Mouse (Mus musculus) telencephalon, adult 2 months (tissue): ENCODE measurements around the gene Dnah17.

Experiments
- DNase-seq: peaks from one replicate; pipeline ENCODE4 v3.0.0-alpha.2; 2011; ENCODE audit warnings: low read depth, low spot score

Dnah17 gene

DNA sequence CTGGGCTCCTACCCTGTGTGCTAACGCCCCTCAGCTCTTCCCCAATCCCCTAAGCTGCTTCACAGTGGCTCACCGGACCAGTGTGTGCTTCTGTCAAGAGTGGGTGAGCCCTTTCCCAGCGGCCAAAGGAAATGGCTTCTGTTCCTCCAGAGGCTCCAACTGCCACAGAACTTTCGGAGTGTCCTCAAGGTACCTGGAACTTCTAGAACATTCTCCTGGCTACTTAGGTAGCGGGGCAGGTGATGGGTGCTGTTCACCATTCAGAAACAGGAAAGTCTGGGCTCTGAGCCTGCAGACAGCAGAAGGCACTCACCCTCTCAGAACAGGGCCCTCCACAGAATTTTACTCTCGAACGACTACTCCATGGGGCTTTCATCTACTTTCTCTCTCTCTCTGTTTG, at the start of gene Dnah17:
Gene Dnah17 (minus strand): TSS at position 101 of the 400 bp plus-strand sequence.
- DNase-seq: no peak

GRCm38 (mm10) chr11:118180199-118180598, 49.8 kb upstream of the Dnah17 start:
- DNase-seq: no peak

DNA sequence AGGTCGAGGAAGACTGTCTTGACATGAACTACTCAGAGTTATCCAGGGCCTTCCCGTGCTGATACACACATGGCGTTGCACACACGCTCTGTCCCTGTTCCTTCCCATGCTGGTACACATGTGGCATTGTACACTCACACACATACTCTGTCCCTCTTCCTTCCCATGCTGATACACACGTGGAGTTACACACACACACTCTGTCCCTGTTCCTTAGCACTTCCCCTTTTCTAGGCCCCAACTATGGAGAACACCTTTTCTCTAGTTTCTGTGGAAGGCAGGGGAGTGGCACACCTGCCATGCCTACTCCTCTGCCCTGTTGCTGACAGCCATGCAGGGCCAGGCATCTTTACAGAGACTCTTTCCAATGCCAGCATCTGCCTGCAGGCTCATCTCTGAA, 47.8 kb upstream of the Dnah17 start:
- no peak for DNase-seq

- DNase-seq: no peak
Measured at GRCm38 (mm10) chr11:118174752-118175151, 44.3 kb upstream of the Dnah17 start.

GRCm38 (mm10) chr11:118172768-118173167, 42.3 kb upstream of the Dnah17 start:
- DNase-seq: no peak

DNA sequence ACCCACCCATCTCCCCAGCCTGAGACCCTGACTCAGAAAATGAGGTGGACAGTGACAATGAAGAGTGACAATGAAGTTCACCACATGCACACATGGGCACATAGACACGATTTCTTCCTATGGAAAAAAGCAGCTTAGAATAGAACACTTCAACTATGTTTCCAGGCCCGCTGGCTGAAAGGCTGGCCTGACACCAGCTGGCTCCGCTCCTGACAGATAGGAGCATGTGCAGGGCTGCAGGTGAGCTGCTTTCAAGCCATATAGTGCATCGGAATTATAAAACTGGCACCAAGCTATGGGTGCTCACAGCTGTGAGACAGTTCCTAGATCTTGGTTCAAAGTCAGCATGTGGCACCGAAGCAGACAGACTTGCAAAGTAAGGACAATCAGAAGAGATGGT, 39.9 kb upstream of the Dnah17 start:
- no peak for DNase-seq

GRCm38 (mm10) chr11:118168714-118169113, 38.3 kb upstream of the Dnah17 start:
- no peak for DNase-seq

- no peak for DNase-seq
Measured at GRCm38 (mm10) chr11:118166626-118167025, 36.2 kb upstream of the Dnah17 start.

DNA sequence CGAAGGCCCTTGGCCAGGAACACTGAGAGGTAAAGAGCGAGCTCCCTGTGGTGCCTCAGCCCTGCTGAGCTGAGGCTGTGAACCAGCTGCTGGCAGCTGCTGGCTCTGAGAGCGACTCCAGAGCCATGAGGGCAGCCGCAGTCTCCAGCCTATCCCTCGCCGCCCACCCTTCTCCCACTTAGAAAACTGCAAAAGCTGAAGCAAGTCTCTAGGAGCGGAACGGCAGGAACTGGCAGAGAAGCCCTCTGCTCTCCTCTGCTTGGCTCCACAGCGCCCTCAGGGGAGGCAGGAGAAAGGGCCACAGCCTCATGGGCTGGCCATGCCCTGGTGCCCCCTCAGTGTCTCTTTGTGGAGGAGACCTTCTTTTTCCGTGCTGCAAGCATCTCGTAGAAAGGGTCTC, 35.2 kb upstream of the Dnah17 start:
- no peak for DNase-seq

DNA sequence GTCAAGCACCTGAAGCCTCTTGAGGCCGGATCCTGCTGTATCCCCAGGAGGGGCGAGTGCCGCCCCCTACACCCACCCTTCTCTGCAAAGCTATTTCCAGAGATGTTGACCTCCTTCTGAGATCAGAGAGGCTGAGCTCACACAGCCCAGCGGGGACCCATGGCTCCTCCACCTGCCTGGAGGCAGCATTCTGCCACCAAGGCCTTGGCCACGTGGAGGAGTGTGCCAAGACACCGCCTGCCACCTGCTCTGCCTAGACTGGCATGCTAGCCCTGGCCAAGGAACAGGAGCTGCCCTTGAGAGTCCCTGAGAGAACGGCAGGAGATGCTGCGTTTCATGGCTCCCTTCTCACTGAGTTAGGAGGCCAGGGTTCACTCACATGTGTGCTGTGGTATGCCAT, 34.1 kb upstream of the Dnah17 start:
- DNase-seq: no peak

GRCm38 (mm10) chr11:118162245-118162644, 31.8 kb upstream of the Dnah17 start:
- DNase-seq: no peak

GRCm38 (mm10) chr11:118161240-118161639, 30.8 kb upstream of the Dnah17 start:
- DNase-seq: no peak

DNA sequence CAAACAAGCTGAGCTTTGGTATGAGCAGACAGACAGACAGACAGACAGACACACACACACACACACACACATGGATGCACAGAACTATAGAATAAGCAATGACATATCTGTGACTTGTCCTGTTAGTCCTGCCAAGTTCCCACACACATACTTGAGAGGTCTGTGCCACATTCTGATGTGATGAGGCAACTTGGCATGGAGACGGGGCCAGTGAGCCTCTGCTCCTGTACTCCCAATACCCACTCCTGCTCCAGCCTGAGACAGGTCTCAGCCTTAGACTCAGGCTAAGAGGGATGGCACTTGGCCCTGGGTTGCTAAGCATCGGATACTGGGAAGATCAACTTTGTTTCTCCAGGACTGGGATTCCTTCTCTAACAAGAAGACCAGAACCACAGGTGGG, 30.3 kb upstream of the Dnah17 start:
- DNase-seq: no peak

- no peak for DNase-seq
Measured at GRCm38 (mm10) chr11:118158753-118159152, 28.3 kb upstream of the Dnah17 start.

GRCm38 (mm10) chr11:118156480-118157060, 26.1 kb upstream of the Dnah17 start:
- DNase-seq: no peak

- no peak for DNase-seq
Measured at GRCm38 (mm10) chr11:118152964-118153363, 22.5 kb upstream of the Dnah17 start.

DNA sequence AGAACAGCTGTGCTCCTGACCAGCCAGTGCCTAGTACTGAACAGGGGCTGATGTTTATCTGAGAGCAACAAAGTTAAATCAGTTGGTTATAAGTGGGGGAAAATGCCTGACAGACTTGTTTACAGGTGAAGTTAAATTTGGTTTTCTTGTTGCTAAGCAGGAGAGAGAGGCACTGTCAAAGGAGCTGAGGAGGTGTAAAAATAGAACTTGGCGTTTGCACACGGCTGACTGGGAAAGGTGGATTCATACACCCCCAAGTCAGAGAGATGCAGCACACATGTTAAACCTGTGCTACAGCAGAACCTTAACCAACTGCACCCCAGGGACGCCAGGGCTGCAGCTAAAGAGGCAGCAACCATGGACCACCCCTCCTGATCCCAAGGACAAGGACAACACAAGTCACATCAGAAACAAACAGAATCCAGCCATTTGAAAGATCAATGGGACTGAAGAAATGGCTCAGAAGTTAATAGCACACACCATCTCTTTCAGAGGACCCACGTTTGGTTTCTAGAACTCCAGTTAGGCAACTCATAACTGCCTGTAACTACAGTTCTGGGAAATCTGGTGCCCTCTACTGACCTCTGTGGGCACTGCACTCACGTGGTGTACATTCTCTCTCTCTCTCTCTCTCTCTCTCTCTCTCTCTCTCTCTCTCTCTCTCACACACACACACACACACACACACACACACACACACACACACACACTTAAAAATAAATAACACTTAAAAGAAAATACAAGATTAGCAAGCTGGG, 21.2 kb upstream of the Dnah17 start:
- peak; percentile 50 for DNase-seq

DNA sequence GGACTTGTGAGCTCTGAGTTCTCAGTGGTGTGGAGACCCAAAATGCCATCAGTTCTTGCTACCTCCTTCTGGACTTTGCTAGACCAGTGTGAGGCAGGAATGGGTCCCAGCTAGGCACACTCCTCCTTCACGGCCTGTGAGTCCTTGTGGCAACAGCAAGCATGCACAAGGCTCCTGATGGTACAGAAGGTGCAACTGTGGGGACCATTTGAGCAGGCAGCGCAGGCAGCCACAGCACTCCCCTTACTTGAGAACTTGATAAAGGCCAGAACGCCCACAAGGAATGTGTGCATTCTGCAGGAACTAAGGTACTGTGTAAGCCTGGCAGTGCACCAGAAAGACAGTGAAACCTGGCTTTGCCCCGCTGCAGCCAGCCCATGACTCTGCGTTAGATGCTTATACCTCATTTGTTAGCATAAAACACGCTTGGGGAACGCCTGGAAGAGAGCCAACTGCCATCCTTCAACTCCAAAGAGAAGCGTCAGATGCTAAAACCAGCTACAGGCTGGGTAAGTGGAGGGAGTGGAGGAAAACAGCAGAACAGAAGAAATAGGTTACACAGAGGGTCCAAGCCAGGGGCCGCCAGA, 19.8 kb upstream of the Dnah17 start:
- peak; percentile 81 for DNase-seq

DNA sequence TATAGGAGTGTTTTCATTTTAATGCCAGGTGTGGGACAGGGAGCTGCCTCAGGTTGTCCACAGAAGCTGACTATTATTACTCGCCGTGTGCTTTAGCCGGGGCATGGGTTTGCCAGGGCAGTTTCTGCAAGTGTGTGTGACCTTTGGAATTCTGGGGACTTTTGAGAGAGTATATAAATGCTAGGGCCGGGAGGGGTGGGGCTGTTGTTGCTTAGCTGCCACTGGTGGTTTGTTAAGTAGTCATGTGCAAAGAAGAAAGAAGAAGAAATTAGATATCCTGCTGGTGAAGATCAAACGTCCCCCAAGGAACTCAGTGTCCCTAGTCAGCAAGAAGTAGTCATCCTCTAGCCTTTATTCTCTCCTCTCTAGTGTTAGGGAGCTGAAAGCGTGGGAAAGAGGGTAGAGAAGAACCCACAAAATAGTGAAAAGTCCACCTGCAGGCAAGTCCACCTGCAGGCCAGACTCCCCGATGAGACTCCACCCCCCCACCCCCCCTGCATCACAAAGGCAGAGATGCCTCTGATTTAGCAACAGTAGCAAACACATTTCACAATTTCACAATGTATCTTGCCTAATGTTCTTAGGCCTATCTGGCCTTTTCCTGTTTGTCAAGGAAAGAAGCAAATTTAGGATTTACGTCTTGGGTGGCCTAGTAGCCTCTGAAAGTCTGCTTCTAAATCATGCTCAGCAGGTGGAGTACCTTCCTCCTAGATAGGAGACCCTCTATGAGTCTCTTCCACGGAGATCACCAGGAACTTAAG, 17.6 kb upstream of the Dnah17 start:
- no peak for DNase-seq

- no peak for DNase-seq
Measured at GRCm38 (mm10) chr11:118146446-118146845, 16.0 kb upstream of the Dnah17 start.

DNA sequence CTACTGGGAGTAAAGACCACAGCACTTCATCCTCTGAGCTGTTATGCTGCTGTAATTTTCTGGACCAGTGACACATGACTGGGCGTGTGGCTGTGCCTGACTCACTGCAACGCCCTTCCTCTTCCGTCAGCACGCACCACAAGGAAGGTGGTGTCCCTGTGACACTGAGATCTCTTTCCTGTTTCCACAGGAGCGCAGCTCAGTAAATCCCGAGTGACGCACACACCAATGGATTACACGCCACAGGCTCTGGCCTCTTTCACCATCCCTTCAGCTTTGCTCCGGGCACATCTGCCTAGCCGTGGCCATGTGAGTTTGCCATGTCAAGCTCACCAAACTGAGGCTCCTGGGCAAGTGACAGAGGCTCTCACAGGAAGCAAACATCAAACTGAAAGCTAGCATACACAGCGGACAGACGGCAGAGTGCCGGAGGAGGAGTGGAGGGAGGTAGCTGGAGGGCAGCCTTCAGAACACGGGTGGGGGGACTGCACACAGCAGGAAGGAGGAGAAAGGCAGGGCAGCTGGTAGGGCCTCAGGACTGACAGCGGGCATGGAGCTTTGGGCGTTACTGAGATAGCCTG, 15.4 kb upstream of the Dnah17 start:
- no peak for DNase-seq

GRCm38 (mm10) chr11:118145092-118145491, 14.7 kb upstream of the Dnah17 start:
- no peak for DNase-seq
